Mouse (Mus musculus): ENCODE data around the gene Ddx42.
"Not testable (repeated sequence)": the region's sequence is repeated elsewhere in the genome, so short reads cannot be mapped to it uniquely, and the experiment has no call there.

Ddx42 gene

DNA sequence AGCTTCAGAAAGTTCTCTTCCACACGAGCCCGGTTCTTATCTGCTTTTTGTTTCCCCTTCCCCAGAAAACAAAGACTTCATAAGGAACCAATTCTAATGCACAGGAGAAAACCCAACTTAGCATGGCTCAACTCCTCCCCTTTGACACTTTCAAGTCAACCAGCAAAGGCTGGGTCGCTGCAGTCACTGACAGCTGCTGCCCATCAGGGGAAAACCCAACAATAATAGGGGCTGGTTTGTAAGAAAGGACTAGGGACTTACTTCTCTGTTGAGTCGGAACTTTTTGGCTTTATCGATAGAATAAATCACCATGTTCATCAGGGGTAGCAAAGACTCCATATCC, 14.6 kb upstream of the Ddx42 start, which contains the start of gene Strada:
Gene Strada (minus strand): TSS at position 46 of the 343 bp plus-strand sequence.
- DNase-seq, result no peak

DNA sequence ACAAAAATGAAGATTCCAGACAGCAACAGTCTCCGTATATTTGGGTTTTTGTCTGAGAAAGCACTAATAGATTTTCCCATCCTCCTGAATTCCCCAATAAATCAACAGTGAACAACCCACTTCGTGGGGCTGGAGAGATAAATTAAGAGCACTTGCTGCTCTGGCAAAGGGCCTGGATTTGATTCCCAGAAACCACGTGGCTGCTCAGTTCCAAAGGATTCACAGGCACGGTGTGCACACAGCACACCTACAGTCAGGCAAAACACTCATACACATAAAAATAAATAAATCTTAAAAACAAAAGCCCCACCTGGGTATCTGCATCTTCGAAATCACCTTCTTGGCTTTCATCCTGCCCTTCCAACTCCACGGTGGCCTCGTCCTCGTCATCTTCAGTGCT, 4.0 kb upstream of the Ddx42 start:
- DNase-seq, result no peak

DNA sequence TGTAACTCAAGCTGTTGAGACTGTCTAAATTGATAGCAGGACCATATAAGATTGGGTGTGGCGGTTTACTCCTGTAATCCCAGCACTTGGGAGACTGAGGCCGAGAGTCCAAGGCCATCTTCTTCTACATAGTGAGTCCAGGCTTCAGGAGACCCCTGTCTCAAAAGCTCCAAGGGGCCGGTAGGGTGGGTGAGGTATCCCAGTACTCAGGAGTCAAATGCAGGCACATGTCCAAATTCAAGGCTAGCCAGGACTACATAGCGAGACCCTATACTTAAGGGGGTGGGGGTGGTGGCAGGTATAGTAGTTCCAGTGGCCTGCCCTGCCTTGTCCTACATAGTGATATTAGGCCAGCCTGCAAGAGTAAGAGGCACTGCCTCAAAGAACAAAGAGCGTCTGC, 1.9 kb upstream of the Ddx42 start:
- DNase-seq, result no peak

GRCm38 (mm10) chr11:106215450-106215859, 1.3 kb upstream of the Ddx42 start:
- DNase-seq, result no peak

DNA sequence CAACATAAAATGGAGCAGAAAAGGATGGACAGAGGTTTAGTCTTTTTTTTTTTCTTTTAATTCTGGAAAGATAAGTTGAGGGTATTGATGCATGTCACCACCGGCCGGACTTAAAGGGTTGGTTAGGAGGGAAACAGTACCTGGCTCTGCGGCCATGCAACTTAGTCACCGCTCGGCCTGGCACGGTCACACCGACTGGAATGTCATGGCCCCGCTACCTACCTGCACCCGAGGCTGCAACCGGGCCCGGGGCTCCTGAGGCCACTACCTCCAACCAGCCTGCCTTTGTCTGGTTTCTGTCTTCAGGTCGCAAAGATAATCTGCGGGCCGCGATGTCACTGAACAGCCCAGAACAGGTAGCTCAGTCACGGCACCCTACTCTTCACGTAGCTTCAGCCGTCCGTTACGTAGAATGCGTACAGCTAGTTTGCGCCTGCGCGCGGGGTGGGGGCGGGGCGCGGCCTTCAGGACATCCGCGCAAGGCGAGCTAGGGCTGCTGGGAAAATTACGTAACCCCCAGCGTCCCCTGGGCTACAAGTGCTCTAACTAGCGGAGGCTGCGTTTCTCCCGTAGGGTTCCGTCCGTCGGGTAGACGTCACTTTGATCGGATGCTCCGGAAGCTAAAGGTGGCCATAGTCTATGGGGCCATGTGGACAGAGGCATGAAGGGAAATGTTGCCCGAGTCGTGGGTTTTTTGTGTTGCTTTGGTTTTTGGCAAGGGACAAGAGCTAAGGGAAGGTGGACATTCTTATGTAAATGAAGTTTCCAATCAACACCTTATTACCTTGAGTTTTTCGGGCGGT, 598 bp upstream of the Ddx42 start, which contains the start of gene Ccdc47:
Gene Ccdc47 (minus strand): TSS at position 418 of the 803 bp plus-strand sequence.
- DNase-seq, result peak; percentile 98

DNA sequence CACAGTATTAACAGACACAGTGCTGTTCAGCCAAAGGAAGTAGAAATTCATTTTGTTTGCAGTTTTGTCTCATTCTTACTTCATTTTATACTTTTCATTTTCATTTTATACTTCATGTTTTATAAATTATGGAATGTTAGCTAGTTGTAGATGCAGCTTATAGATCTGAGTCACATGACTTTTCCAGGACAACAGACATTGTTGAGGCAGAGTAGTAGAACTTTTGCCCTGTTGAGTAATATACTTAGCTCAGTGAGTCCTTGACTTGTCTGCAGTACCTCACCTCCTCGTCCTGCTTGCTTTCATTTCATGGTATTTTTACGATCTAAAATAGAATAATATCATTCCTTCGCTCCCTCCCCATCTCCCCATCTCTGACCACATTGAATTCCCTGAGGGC, 3.9 kb downstream of the Ddx42 start:
- no peak for DNase-seq

- not testable (repeated sequence) for DNase-seq
Measured at GRCm38 (mm10) chr11:106233978-106234377, 17.3 kb downstream of the Ddx42 start.

- DNase-seq, result no peak
Measured at GRCm38 (mm10) chr11:106246834-106247233, 30.1 kb downstream of the Ddx42 start.

DNA sequence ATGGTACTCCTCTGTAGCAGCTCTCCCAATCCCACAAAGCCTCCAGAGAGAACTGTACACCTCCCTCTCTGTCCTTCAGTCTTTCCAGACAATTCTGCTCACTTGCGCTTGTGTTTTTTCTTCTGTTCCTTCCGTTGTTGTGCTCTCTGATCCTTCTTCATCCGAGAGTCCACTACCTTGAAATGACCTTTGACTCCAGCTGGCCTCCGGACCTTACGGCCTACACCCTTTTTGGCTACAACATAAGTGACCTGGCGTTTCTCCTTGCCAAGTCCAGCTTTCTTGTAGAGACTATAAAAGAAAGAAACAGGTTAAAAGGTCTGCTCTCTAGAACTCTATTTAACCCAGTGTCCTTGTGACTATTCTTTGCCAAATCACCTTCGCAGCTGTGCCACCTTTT, 32.6 kb downstream of the Ddx42 start:
- peak; percentile 59 for DNase-seq

GRCm38 (mm10) chr11:106254767-106255166, 38.0 kb downstream of the Ddx42 start:
- no peak for DNase-seq

DNA sequence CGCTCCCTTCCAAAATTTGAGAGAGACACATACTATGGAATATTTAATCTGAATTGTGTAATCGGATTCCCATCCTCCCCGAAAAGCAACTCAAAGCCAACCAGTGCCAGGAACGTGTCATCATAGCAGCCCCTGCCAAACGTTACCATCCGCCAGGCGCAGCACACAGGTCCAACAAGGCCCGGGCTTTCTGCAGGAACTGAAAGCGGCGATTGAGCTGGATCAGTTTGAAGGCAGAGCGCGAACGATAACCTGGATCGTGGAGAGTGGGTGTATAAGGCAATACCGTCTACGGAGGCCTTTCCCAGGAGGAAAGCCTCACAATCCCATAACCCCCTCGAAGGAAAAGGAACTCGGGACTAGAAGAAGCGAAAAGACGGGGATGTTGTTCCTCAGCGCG, 38.4 kb downstream of the Ddx42 start:
- no peak for DNase-seq

GRCm38 (mm10) chr11:106255685-106256451, 39.1 kb downstream of the Ddx42 start, which contains the start of the genes Ftsj3 and Psmc5:
TSS of gene Ftsj3 (minus strand) at chr11:106256079.
TSS of gene Psmc5 (plus strand) at chr11:106256154.
- DNase-seq, result peak; percentile 97

GRCm38 (mm10) chr11:106256775-106257174, 40.0 kb downstream of the Ddx42 start:
- no peak for DNase-seq

DNA sequence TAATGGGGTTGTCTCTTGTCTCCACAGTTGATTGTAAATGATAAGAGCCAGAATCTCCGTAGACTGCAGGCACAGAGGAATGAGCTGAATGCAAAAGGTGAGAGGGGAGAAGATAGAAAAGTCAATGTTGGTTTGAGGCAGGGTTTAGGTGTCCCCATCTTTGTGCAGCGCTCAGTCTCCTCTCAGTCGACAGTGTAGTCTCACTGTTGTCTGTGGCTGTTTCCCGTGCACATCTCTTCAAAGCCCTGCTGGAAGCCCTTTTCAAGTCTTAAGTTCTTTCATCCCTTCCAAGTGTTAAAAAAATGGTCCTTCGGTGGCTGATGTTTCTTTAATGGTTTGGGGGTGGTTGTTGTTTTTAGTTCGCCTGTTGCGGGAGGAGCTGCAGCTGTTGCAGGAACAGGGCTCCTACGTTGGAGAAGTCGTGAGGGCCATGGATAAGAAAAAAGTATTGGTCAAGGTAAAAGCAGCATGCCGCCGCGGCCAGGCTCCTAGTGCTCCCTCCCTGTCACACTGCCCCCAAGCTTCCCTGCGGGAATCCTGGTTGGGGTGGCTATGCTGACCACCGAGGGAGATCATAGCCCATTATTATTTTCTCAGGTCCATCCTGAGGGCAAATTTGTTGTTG, 44.2 kb downstream of the Ddx42 start:
- no peak for DNase-seq

GRCm38 (mm10) chr11:106263963-106264362, 47.2 kb downstream of the Ddx42 start:
- DNase-seq, result no peak

GRCm38 (mm10) chr11:106264988-106265387, 48.3 kb downstream of the Ddx42 start:
- no peak for DNase-seq

GRCm38 (mm10) chr11:106265570-106265969, 48.8 kb downstream of the Ddx42 start:
- no peak for DNase-seq

DNA sequence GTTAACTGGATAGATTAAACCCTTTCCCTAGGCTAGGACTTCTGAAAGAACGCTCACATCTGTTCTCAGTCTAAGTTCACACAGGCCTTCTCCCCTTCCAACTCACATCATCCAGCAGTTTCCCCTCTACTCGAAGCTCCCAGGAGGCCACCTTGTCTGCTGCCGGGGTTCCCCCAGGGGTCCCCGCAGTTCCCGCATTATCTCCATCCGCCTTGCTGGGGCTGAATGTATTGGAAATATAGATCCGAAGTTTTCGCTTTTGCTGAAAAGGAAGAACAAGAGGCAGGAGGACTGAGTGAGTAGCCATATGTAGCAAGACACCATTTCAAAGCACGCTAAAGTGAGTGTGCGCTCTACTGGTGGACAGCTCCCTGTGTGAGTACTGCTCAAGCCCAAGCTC, 49.7 kb downstream of the Ddx42 start:
- DNase-seq, result no peak

GRCm38 (mm10) chr11:106267311-106267852, 50.7 kb downstream of the Ddx42 start:
- DNase-seq, result peak; percentile 67

GRCm38 (mm10) chr11:106267871-106268270, 51.1 kb downstream of the Ddx42 start:
- DNase-seq, result no peak

GRCm38 (mm10) chr11:106268326-106269059, 51.8 kb downstream of the Ddx42 start:
- DNase-seq, result peak; percentile 72

DNA sequence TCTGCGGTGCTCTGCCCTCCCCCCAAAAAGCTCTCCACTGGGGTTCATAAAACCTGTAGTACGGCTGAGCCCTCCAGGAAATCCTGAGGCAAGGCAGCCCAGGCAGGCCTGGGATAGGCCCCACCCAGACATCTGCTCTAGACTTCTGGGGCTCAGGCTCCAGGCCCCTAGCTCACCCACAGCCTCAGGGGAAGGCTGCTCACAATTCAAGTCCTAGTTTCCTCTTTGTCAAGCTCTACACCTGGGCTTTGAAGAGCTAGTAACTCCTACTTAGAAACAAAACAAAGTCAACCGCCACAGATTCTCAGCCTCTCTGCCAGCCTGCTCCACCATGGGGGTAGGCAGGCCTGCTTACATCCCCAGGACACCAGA, 52.3 kb downstream of the Ddx42 start:
- no peak for DNase-seq
